Mouse (Mus musculus) right cerebral cortex, postnatal 4 days (tissue): Measurements from ENCODE around the gene Ugp2.
"Not testable (repeated sequence)": the region's sequence is repeated elsewhere in the genome, so short reads cannot be mapped to it uniquely, and the experiment has no call there.

Source experiments
- DNase-seq: peaks from one replicate; pipeline ENCODE4 v3.0.0-alpha.2; 2022

The Ugp2 gene

DNA sequence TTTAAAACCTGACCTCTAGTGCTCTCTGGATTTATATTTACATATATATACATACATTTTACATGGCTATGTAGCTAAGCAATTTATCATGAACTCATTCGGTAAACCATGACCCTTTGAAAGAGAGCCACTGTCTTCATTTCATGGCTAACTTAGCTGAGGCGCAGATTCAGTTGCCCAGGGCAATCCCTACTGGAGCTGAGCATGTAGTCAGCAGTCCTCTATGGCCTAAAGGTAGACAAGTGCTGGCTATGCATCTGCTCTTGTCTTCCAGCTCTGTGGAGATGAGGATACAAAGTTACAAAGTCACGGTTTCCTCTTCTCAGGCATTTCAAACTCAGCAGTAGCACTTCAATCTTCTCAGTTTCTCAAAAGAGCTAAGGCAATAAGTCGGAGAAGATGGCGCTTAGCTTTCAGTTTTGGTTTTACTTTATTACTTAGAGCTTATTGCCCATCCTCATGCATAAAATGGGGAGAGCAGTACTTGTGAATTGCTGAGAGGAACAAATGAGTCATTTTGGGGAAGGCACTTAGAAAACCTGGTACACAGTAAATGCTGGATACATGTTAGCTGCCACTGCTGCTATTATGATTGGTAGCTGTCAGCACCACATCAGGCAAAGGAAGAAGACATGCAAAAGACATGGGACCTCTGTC is 38.2 kb downstream of the Ugp2 start:
- DNase-seq = no peak

DNA sequence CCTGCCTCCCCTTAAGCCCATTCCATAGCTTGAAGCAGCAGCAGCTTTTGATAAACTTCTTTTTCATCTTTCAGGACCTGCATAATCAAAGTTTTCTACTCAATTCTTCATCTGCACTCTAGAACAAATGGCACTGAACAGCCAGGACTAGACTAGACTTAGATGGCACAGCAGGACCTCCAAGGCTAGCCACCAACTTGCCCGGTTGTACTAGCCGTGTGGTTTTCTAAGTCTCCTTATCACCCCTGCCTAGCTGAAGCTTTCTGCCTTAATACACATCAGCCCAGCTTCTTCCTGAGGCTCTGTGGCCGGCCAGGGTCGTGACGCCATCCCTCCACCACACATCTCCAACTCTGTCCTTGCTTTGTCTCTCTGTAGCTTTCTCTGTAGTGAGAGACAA is 42.9 kb downstream of the Ugp2 start:
- DNase-seq = no peak

DNA sequence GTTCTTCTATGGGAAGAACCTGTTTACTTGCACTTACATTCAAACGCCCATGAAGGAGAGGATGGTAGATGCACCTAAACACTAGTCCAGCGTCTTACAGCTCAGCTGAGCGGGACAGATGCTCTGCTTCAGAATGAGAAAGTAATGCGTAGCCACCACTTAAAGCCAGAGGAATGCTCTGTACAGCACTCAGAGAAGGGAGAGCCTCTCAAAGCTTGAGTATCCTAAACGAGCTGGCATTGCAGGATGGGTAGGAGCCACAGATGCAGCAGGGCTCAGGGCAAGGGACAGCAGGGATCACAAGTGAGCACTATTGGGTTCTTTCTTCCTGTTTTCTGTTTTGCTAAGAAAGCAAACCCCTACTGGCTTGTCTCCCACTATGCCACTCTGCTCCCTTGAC is 43.5 kb downstream of the Ugp2 start:
- no peak for DNase-seq

DNA sequence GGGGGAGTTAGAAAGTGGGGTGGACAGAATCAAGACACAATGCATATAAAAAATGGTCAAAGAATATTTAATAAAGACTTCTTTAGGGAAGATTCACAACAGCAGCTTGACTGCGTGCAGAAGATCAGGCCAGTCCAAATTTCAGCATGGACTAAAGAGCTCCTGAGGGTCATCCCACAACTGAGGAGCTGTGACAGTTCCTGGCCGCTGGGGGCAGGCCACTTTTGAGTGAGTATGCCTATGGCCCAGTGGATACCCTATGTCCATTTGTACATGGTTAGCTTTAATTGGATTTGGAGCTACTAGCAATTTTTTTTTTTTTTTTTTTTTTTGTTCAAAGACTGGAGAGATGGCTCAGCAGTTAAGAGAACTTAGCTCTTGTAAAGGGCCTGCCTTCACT is 44.2 kb downstream of the Ugp2 start:
- no peak for DNase-seq

DNA sequence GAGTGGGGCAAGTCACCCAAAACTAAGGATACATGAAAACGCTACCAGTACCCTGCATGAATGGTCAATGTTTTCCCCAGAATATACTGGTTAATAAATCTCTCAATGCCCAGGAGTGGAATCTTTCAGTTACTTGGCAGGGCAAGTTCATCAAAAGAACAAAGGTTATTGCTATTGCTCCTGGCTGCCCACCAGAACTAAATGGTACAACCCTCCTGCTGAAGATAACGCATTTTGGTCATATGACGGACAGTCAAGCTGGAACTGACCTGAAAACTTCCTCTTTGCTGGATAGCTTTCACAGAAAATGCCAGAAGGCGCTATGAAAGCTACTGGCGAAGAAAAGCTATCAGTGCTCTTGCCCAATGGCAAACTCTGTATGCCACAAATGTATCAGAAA is 45.2 kb downstream of the Ugp2 start:
- DNase-seq = no peak

DNA sequence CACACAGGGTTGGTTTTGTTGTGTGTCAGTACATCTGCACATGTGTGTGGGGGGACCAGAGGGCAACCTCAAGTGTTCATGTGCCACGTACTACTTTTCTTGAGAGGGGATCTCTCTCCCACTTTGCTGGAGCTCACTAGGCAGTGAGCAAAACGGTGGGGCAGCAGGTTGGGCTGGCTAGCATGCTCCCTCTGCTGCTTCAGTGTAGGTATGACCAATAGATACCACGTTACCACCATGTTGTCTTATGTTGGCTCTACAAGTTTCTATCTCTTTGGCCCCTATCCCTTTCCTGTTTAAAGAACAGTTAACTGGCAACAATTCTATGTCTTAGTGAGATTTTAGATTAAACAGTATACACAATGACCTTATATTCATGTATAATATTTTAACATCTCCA is 48.7 kb downstream of the Ugp2 start:
- DNase-seq = no peak

DNA sequence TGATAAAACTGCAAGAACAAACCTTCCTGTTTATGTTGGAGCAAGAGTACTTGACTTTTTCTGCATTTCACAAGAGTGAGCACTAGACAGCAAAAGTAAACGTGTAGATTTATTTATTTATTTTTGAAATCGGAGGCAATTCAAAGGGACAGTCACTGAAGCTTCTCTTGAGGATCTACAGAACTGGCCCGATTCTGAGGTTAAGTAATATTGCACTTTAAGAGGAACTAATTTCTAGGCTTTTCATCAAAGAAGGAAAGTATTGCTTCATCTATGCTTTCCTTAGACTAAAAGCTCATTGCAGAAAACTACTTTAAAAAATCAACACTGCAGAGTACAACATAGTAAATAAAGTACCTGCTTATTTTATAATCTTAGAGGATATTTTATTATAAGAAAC is 49.4 kb downstream of the Ugp2 start:
- no peak for DNase-seq

DNA sequence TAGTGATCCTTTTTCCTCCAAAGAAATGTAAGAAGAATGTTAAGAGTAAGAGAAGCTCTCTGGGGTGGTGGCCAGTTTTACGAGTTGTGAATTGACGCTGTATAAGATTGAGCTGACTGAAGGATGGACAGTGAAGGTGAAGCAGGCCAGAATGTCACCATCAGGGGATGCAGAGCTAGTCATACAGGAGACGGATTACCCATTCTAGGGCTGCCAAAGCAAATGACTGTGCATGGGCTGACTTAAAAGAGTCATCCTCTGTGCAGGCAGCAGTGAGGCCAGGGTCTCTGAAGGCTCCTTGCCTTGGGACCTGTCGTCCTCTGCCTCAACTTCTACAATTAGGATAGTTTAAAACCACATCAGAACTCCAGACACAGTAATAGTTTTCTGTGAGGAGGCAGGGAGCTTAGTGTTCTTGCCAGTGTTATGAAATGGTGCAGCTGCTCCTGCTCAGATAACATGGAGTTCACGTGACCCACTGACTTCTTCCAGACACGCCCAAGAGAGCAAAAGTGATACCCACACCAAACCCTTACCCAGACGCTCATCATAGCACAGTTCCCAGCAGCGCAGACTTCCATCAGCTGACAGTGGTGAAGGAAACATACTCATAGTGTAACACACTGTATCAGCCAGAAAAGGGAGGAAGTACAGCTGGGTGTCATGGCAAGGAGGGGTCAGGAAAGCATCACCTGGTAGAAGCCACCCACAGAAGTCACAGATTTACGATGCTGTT is 56.9 kb downstream of the Ugp2 start:
- no peak for DNase-seq

DNA sequence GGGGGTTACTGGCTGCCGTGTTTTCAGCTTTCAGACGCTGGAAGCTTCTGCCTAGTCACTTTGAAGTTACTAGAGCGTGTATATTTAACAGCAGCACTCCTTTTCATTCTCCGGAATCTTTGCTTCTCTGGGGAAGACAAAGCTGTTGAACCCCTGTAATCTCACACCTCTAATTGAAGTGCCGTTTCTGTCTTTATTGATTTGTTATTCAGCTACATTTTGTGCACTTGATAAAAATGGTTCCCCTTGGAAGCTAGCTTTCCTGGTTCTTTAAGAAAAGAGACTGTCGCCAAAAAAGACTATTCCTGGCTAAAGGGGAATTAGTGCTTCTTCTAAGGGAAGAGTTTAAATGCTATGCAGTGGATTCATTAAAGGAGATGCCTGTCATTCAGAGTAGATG is 61.5 kb downstream of the Ugp2 start:
- DNase-seq = no peak

DNA sequence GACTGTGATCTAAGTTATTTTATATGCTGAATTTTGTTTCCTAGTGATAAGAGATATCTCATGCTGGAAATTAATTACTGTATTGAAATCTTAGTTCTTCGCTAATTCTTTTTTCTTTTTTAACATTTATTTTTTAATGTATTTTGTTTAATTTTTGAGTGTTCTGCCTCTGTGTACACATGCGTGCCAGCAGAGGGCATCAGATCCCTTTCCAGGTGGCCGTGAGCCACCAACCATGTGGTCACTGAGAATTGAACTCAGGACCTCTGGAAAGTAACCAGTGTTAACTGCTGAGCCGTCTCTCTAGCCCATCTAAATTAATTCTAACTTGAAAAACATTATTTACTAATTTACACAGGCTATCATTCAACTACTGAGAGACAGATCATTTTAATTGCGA is 62.9 kb downstream of the Ugp2 start:
- no peak for DNase-seq

DNA sequence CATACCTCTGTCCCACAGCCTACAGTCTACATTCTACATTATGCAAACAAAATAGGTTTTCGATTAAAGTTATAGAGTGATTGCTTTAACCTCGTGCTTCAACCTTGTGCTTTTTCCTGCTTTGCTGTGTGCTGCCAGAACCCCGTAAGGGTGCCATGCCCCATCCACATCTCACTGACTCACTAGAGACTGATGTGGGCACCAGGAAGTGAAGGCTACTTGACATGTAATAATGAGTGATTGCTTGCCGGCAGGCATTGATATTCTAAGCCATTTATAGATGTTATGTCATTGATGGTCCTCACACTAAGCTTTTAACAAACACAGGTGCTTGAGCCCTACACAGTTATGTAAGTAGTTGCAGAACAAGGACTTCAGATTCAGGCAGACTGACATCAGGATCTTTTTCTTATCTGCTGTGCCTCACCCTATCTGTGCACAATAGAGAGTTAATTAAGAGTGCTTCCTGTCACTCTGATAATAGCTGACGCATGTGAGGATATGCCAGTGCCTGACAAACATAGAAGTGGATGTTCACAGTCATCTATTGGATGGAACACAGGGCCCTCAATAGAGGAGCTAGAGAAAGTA is 63.8 kb downstream of the Ugp2 start:
- DNase-seq = no peak

DNA sequence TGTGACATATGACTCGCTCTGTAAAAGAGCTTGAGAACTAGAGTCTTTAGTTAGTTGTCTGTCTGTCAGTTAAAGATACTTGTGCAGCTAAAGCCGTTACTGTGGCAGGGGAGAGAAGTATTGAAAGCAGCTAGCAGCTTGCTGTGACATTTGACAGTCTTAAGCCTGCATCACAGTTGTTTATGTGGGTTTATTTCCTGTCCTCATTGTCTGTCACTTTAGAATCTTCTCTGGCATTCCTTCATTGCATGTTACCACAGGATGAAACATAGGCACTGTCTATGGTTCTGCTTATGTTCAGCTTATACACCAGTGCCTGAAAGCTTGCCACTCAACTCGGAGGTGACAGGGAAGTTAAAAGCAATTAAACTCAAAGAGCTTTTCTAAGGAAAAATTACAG is 67.4 kb downstream of the Ugp2 start:
- DNase-seq = no peak

DNA sequence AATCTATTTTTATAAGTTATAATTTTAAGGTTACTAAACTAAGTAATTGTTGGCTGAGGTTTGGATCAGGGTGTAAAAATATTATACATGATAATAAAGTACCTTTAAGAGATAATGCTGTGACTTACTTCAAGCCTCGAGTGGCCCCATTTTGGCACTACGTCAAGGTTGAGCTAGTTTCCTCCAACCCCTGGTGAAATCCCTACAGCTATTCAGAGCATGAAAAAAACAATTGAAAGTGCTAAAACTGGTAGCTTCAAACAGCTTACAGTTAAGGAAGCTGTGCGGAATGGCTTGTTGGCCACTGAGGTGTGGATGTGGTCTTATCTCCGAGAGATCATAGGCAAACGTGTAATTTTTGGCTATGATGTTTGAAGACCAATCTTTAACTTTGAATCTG is 75.5 kb downstream of the Ugp2 start:
- DNase-seq = no peak

DNA sequence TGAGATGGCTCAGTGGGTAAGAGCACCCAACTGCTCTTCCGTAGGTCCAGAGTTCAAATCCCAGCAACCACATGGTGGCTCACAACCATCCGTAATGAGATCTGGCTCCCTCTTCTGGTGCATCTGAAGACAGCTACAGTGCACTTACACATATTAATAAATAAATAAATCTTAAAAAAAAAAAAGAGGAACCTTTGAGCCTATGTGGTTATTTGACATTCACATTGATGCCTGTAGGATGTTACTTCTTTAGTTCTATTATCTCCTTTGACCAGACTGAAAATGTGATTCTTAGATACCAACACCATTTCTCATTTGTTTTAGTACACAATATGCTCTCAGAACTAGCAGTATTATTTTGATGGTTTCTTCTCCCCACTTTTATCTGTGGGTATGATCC is 82.8 kb downstream of the Ugp2 start:
- not testable (repeated sequence) for DNase-seq

DNA sequence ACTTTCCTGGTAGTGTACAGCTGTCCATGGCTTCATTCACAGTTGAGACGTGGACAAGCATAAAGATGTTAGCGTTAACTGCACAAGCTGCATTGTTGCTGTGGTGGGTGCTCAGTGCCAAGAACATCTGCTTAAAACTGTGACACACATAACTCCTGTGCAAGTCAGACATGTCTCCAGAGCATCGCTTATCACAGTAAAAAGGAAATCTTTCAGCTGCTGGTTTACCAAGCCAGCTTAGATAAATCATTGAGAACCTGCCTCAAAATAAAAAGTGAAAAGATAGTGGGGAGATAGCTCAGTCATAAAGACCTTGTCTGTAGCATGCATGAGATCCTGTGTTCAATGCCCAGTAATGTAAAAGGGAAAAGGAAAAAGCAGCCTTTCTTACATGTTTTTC is 84.6 kb downstream of the Ugp2 start:
- no peak for DNase-seq

DNA sequence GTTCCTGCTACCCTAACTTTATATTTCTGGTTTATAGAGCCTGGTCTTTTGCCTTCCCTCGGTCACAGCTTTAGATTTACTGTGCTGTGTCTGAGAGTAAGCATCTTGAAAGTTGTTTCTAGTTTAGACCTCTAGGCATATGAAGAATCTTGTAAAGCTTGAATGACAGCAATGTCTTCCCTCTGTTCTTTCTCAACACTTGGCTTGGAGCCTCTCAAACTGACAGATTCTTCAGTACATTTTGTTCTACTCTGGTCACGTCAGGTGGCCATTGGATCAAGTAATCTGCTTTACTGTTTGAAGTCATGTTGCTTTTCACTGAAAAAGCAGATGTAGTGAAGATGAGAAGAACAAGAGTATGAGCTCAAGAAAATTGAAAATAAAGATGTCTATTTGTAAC is 94.8 kb downstream of the Ugp2 start:
- no peak for DNase-seq
